Mouse (Mus musculus) erythroblast, embryonic 14.5 days (primary cell): ENCODE data around the gene Olfr922.

Source experiments
- GATA1 ChIP-seq: IDR thresholded peaks from 2 replicates; pipeline ENCODE4 v1.6.1; 2012; ENCODE audit warnings: low read length, inconsistent platforms, mixed read lengths
- TAL1 ChIP-seq: IDR thresholded peaks from 3 replicates; pipeline ENCODE4 v1.6.1; 2012; ENCODE audit warnings: low read length, inconsistent platforms, mixed read lengths

- no peak for TF ChIP-seq GATA1
- TF ChIP-seq TAL1, result no peak
These were observed 40.3 kb downstream of the Olfr922 start, which contains the start of gene Olfr26 for GRCm38 (mm10) chr9:38854760-38855159.
